Mouse (Mus musculus): ENCODE data around the gene Gm15557. TPM values are rescaled to one million over a fixed set of nuclear protein-coding genes. Genes with fewer than 3 reads are reported as not detected.

The Gm15557 gene
- polyA plus RNA-seq, 1 experiment from 2014 or later: not detected

GRCm38 (mm10) chr2:155928711-155929345 lies 11.7 kb upstream of the Gm15557 start:
- Histone ChIP-seq H3K9ac (ENCODE audit: low read depth, low read length) (no peak overlapping the region), H3K4me2 (ENCODE audit: low read length) (peak overlapping the region; percentile 89), H3K4me1 (ENCODE audit: control insufficient read depth, insufficient read depth, low read length) (peaks cover 14% of the 10 kb centered on the region), H3K27ac (ENCODE audit: low read length) (no peak overlapping the region), H3K4me3 (ENCODE audit: low read depth, low read length) (peak overlapping the region; percentile 73), H3K9me3 (replicated peaks; ENCODE audit: control insufficient read depth, low read length, poor library complexity, severe bottlenecking) (no peaks in the 10 kb centered on the region), H3K36me3 (ENCODE audit: control insufficient read depth, insufficient read depth, low read length) (no peaks in the 10 kb centered on the region), H3K27me3 (ENCODE audit: control insufficient read depth, insufficient read depth, low read depth, low read length) (no peaks in the 10 kb centered on the region)
- WGBS: 82% methylated on average over 7 of the region's 7 CpGs
- ATAC-seq: no peak

GRCm38 (mm10) chr2:155929531-155930442 lies 10.7 kb upstream of the Gm15557 start, which contains the start of gene Uqcc1:
TSS of gene Uqcc1 (minus strand) at chr2:155930310.
- peak within 1 kb of the TSS; percentile 89 for H3K4me2 ChIP-seq (ENCODE audit: low read length)
- WGBS: under 1% methylated on average over 38 of the region's 38 CpGs
- H3K9me3 ChIP-seq (replicated peaks; ENCODE audit: control insufficient read depth, low read length, poor library complexity, severe bottlenecking): no peaks in the 10 kb centered on the region
- no peaks in the 10 kb centered on the region for H3K36me3 ChIP-seq (ENCODE audit: control insufficient read depth, insufficient read depth, low read length)
- peak within 1 kb of the TSS; percentile 73 for H3K4me3 ChIP-seq (ENCODE audit: low read depth, low read length)
- H3K27ac ChIP-seq (ENCODE audit: low read length): peak within 1 kb of the TSS; percentile 86
- H3K4me1 ChIP-seq (ENCODE audit: control insufficient read depth, insufficient read depth, low read length): peaks cover 14% of the 10 kb centered on the region
- peak within 1 kb of the TSS; percentile 70 for H3K9ac ChIP-seq (ENCODE audit: low read depth, low read length)
- peak; percentile 96 for ATAC-seq
- no peaks in the 10 kb centered on the region for H3K27me3 ChIP-seq (ENCODE audit: control insufficient read depth, insufficient read depth, low read depth, low read length)

DNA sequence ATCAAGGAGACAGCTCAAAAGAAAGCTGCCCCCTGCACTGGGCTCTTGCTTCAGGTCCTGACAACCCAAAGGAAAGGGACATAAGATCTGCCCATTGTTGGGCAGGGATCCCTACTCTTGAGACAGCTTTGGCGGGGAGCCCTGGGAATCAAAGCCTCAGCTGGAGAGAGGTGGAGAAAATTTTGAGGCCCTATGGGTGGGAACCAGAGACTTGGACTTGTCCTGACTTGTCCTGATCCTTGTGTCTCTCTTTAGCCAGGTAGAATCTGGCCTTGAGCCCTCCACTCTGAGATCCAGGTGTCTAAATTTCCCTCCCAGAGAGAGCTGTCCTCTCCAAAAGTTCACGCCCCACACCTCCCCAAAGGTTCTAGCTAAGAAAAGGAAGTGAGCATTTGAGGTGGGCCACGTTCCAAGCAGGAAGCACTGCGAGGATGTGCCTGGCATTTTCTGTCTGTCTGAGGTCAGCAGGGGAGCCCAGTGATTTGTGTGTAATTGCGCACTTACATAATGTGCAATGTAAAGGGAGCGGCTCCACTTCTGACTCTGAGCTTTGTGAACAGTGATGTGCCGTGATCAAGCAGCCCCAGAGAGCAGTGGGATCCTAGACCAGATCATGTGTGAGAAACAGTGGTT lies 515 bp upstream of the Gm15557 start:
- Histone ChIP-seq H3K27ac (ENCODE audit: low read length) (no peak overlapping the region), H3K36me3 (ENCODE audit: control insufficient read depth, insufficient read depth, low read length) (no peaks in the 10 kb centered on the region), H3K9me3 (replicated peaks; ENCODE audit: control insufficient read depth, low read length, poor library complexity, severe bottlenecking) (no peaks in the 10 kb centered on the region), H3K27me3 (ENCODE audit: control insufficient read depth, insufficient read depth, low read depth, low read length) (no peaks in the 10 kb centered on the region), H3K4me3 (ENCODE audit: low read depth, low read length) (no peak overlapping the region), H3K4me1 (ENCODE audit: control insufficient read depth, insufficient read depth, low read length) (peaks cover 8% of the 10 kb centered on the region), H3K9ac (ENCODE audit: low read depth, low read length) (no peak overlapping the region), H3K4me2 (ENCODE audit: low read length) (no peak overlapping the region)
- no peak for ATAC-seq
- 81% methylated on average over 7 of the region's 7 CpGs for WGBS

- Histone ChIP-seq H3K4me1 (ENCODE audit: control insufficient read depth, insufficient read depth, low read length) (peaks cover 11% of the 10 kb centered on the region), H3K36me3 (ENCODE audit: control insufficient read depth, insufficient read depth, low read length) (no peaks in the 10 kb centered on the region), H3K4me2 (ENCODE audit: low read length) (no peak overlapping the region), H3K9ac (ENCODE audit: low read depth, low read length) (no peak overlapping the region), H3K4me3 (ENCODE audit: low read depth, low read length) (no peak overlapping the region), H3K27ac (ENCODE audit: low read length) (no peak overlapping the region), H3K9me3 (replicated peaks; ENCODE audit: control insufficient read depth, low read length, poor library complexity, severe bottlenecking) (no peaks in the 10 kb centered on the region), H3K27me3 (ENCODE audit: control insufficient read depth, insufficient read depth, low read depth, low read length) (no peaks in the 10 kb centered on the region)
- no peak for ATAC-seq
- 91% methylated on average over 40 of the region's 40 CpGs for WGBS
These were observed 1.3 kb downstream of the Gm15557 start for GRCm38 (mm10) chr2:155941697-155942442.

- Histone ChIP-seq H3K36me3 (ENCODE audit: control insufficient read depth, insufficient read depth, low read length) (no peaks in the 10 kb centered on the region), H3K9ac (ENCODE audit: low read depth, low read length) (0 out of 2 replicates have a peak overlapping the region, but pooled peaks have one; percentile 3), H3K4me3 (ENCODE audit: low read depth, low read length) (no peak overlapping the region), H3K4me1 (ENCODE audit: control insufficient read depth, insufficient read depth, low read length) (peaks cover 11% of the 10 kb centered on the region), H3K9me3 (replicated peaks; ENCODE audit: control insufficient read depth, low read length, poor library complexity, severe bottlenecking) (no peaks in the 10 kb centered on the region), H3K27me3 (ENCODE audit: control insufficient read depth, insufficient read depth, low read depth, low read length) (no peaks in the 10 kb centered on the region), H3K4me2 (ENCODE audit: low read length) (peak overlapping the region; percentile 27), H3K27ac (ENCODE audit: low read length) (no peak overlapping the region)
- no peak for ATAC-seq
- WGBS: 4% methylated on average over 8 of the region's 8 CpGs
These were observed 2.9 kb downstream of the Gm15557 start for GRCm38 (mm10) chr2:155943463-155943862.

- Histone ChIP-seq H3K27ac (ENCODE audit: low read length) (no peak overlapping the region), H3K36me3 (ENCODE audit: control insufficient read depth, insufficient read depth, low read length) (no peaks in the 10 kb centered on the region), H3K4me1 (ENCODE audit: control insufficient read depth, insufficient read depth, low read length) (peaks cover 11% of the 10 kb centered on the region), H3K4me3 (ENCODE audit: low read depth, low read length) (no peak overlapping the region), H3K4me2 (ENCODE audit: low read length) (peak overlapping the region; percentile 15), H3K9ac (ENCODE audit: low read depth, low read length) (peak overlapping the region; percentile 23; the same call in 1 of the 2 replicates), H3K27me3 (ENCODE audit: control insufficient read depth, insufficient read depth, low read depth, low read length) (no peaks in the 10 kb centered on the region), H3K9me3 (replicated peaks; ENCODE audit: control insufficient read depth, low read length, poor library complexity, severe bottlenecking) (no peaks in the 10 kb centered on the region)
- ATAC-seq: no peak
- WGBS: 80% methylated on average over 4 of the region's 4 CpGs
These were observed 4.2 kb downstream of the Gm15557 start for GRCm38 (mm10) chr2:155944685-155945084.

DNA sequence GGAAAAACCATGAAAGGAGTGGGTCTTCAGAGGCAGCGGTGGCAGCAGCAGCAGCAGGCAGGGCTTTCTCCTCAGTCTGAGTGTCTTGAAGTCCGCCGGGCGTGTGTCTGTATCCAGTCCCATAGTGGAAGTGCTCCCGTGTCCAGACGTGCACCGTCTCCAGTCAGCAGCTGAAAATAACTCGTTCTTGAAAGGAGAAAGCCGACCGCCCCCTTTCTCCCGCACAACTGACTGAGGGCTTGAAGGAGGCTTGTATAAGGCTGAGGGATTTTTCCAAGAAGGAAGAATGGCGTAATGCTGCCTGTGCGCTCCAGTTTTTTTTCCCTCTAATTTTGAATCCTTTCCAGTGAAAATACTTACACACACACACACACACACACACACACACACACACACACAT lies 4.6 kb downstream of the Gm15557 start, which contains the start of gene Gdf5:
TSS of gene Gdf5 (minus strand) at position 244 of the 400 bp plus-strand sequence.
- H3K36me3 ChIP-seq (ENCODE audit: control insufficient read depth, insufficient read depth, low read length): no peaks in the 10 kb centered on the region
- no peaks in the 10 kb centered on the region for H3K27me3 ChIP-seq (ENCODE audit: control insufficient read depth, insufficient read depth, low read depth, low read length)
- peak within 1 kb of the TSS; percentile 23; the same call in 1 of the 2 replicates for H3K9ac ChIP-seq (ENCODE audit: low read depth, low read length)
- peak within 1 kb of the TSS; percentile 15 for H3K4me2 ChIP-seq (ENCODE audit: low read length)
- no peak within 1 kb of the TSS for H3K27ac ChIP-seq (ENCODE audit: low read length)
- no peak for ATAC-seq
- no peak within 1 kb of the TSS for H3K4me3 ChIP-seq (ENCODE audit: low read depth, low read length)
- WGBS: 34% methylated on average over 13 of the region's 13 CpGs
- H3K4me1 ChIP-seq (ENCODE audit: control insufficient read depth, insufficient read depth, low read length): peaks cover 11% of the 10 kb centered on the region
- no peaks in the 10 kb centered on the region for H3K9me3 ChIP-seq (replicated peaks; ENCODE audit: control insufficient read depth, low read length, poor library complexity, severe bottlenecking)

GRCm38 (mm10) chr2:155945580-155945979 lies 5.1 kb downstream of the Gm15557 start:
- Histone ChIP-seq H3K4me2 (ENCODE audit: low read length) (no peak overlapping the region), H3K4me3 (ENCODE audit: low read depth, low read length) (no peak overlapping the region), H3K9ac (ENCODE audit: low read depth, low read length) (no peak overlapping the region), H3K9me3 (replicated peaks; ENCODE audit: control insufficient read depth, low read length, poor library complexity, severe bottlenecking) (no peaks in the 10 kb centered on the region), H3K27ac (ENCODE audit: low read length) (no peak overlapping the region), H3K27me3 (ENCODE audit: control insufficient read depth, insufficient read depth, low read depth, low read length) (no peaks in the 10 kb centered on the region), H3K4me1 (ENCODE audit: control insufficient read depth, insufficient read depth, low read length) (peaks cover 11% of the 10 kb centered on the region), H3K36me3 (ENCODE audit: control insufficient read depth, insufficient read depth, low read length) (no peaks in the 10 kb centered on the region)
- 45% methylated on average over 5 of the region's 5 CpGs for WGBS
- no peak for ATAC-seq

All from midbrain, embryonic 16.5 days (tissue).